Mouse (Mus musculus) frontal cortex, postnatal 10 days (tissue): ENCODE measurements around the gene Dlgap1.

Experiments used
- DNase-seq, 2 experiments: peaks; one replicate each; pipeline ENCODE4 v3.0.0; 2022; ENCODE audit warnings: low spot score in 2 of 2, mixed read lengths in 1 of 2

The Dlgap1 gene

GRCm38 (mm10) chr17:70865060-70865604 lies 896.3 kb downstream of the Dlgap1 start:
- DNase-seq = no peak

DNA sequence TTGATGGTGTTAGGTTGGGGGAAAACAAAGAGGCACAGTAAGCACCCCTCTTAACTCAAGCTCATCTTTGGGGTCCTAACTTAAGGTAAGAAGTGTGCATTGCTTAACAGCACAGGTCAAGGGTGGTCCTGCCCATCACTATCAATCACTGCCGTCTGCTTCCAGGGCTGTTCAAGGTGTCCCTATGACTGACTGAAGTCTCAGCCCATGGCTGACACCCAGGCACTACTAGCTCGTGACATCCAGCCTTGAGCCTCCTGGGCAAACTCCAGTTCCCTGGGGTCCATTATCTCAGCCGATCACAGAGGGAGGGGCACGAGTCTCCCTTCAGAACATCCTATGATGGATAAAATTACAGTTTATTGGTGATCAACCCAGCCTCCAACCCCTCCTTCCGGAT lies 897.2 kb downstream of the Dlgap1 start:
- no peak for DNase-seq

- DNase-seq = no peak
Observed at GRCm38 (mm10) chr17:70866538-70867114, 897.8 kb downstream of the Dlgap1 start.

DNA sequence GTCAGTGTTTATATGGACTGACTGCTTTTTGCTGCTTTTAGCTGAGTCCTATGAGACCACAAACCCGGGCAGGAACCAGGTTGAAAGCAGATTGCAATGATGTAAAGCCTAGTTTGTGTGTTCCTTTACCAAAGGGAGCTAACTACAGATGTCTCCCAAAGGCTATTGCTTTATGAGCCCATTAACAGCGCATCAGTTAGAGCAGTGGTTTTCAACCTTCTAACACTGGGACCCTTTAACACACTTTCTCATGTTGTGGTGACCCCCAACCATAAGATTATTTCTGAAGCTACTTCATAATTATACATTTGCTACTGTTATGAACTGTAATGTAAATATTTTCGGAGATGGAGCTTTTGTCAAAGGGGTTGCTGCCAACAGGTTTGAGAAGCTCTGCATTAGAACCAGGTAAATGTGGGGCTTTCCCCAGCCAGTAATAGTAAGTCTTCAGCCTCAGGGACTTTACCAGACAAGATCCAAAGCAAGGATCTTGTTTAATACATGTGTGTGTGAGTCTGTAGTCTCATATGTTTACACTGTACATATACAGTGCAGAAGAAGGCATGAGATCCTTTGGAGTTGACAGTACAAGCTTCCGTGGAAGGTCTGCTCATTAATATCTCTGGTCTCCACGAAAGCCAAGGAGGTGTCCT lies 899.8 kb downstream of the Dlgap1 start:
- no peak for DNase-seq

DNA sequence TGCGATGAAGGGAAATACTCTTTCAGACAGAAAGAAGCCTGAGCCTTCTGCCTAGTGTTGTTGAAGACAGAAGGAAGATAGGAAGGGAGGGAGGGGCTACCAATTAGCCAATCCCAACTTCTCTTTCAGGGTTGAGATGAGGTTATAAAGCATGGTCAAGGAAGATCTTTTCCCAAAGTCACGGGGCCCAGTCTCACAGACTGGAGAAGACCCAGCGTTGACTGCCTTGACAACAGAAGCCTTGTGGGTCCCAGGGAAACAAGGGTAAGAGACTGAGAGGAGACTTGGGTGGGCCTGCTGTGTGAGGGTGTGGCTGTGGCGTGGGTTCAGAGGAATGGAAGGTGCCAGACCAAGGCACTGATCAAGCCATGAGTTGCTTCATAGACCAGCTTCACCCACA lies 901.7 kb downstream of the Dlgap1 start:
- DNase-seq = no peak
